Mouse (Mus musculus) urinary bladder, postnatal 4 days (tissue): ENCODE data around the gene Fndc3a.

Experiments
- DNase-seq, 2 experiments: peaks; one replicate each; pipeline ENCODE4 v3.0.0; 2021 to 2022; ENCODE audit warnings: low spot score in 2 of 2

The Fndc3a gene

DNA sequence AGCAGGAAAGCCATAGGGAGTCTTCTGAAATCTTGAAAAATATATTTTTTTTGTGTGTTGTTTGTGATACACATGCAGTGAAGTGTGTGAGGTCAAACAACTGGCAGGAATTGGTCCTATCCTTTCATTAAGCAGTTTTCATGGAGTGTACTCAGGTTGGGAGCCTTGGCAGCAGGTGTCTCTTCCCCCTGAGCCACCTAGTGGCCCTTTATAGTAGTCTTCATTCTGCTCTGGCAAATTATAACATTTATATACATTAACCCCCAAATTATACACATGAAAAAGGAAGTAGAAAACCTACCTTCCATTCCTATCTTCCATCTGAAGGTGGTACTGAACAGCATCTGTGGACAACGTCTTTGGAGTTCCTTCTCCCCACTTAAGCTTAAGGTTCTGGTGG, 154.0 kb downstream of the Fndc3a start:
- no peak for DNase-seq

- DNase-seq, result no peak
Observed at GRCm38 (mm10) chr14:72536392-72537017, 173.3 kb downstream of the Fndc3a start.

DNA sequence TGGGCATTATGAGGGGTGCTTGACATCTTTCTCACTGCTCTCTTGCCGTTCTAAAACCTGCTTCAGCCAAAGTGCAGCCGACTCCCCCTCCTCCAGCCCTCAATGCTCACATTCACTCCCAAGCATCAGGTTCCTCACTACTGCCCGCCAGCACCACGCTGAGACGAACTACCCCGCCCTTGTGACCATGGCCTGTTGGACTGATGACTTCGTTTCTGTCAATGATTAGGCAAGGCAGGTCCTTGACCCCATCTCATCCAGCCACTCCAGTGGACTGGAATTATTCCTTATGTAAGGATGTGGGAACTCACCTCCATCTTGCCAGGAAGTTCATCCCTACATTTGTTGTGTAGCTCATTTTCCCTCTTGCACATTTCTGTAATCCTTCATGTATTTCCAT, 175.9 kb downstream of the Fndc3a start:
- no peak for DNase-seq

GRCm38 (mm10) chr14:72532028-72532917, 177.5 kb downstream of the Fndc3a start:
- no peak for DNase-seq

- no peak for DNase-seq
Observed at GRCm38 (mm10) chr14:72527126-72527525, 182.7 kb downstream of the Fndc3a start.

- no peak for DNase-seq
Observed at GRCm38 (mm10) chr14:72519561-72519960, 190.2 kb downstream of the Fndc3a start.

- no peak for DNase-seq
Observed at GRCm38 (mm10) chr14:72518786-72519185, 191.0 kb downstream of the Fndc3a start.

DNA sequence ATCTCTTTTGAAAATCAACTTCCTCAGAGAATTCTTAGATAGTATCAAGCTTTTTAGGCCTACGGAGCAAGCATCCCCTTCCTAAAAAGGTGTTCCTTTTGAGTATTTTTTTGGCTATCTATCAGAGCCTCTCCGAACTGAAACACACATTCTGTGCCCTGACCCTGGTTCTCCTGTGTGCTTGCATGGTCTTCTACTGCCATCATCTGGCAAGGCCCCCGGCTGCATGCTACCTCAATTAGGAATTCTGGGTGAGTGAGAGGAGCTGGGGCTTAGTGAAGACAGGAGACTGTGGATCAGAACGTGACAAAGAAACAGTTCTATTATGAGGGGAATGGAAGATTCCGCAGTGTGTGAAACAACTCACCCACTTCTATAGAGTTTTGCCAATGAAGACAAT, 193.4 kb downstream of the Fndc3a start:
- no peak for DNase-seq

DNA sequence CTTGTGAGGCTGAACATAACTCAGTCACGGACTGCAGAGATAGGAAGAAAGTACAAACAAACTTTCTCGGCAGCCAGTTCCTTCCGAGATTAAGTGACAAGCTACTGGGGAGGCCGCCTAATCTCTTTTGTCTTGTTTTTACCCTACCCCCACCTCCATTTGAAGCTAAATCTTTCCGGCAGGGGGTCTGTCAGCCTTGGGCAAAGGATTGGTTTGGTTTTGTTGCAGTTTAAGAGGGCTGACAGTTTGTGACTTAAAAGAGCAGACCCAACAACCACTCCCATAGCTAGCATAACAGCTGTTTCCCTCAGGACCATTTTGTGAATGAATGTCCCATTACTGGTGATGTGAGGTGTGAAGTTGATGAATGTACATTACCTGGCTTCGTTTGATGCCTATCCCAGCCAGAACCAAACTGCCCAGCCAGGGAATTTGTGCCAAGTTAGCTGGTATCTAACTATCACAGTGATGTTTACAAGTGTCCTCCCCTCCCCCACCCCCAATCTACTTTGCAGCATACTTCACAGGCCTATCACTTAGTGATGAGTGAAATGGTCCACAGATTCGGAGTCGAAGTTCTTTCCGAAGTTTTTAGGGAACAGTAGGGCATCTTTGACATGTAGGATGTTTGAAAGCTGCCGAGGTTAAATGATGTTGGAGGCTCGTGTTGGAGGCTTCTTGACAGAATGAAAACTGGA, 202.9 kb downstream of the Fndc3a start:
- DNase-seq, result no peak

DNA sequence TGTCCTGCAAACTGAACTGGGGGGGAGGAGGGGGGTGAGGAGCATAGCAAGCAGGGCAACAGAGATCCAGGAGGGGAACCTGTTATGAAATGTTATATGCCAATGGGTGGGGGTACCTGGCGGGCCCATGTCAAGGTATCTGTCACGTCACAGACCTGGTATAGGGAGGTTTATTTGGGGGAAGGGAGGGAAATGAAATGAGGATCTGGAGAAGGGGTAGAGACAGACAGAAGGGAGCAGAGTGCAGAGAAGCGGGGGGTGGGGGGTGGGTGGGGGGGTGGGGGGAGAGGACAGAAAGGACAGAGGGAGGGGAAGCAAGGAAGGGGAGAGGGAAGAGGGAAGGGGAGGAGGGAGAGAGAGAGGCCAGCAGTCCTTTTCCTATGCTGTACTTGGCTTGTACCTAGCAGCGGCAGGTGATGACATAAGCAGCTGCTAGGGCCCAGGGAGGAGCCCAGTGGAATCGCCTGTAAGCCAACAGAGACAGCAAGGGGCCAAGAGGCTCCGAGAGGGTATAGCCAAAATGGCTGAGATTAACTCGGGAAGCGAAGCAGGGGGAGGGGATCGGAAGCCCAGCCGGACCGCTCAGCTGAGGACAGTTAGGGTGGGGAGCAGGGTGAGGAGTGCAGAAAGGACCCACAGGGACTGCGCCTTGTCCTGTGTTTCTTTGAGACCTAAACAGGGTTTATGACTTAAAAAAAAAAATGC, 203.6 kb downstream of the Fndc3a start:
- DNase-seq, result no peak

GRCm38 (mm10) chr14:72504985-72505384, 204.8 kb downstream of the Fndc3a start:
- no peak for DNase-seq

- no peak for DNase-seq
Observed at GRCm38 (mm10) chr14:72503241-72503640, 206.6 kb downstream of the Fndc3a start.

DNA sequence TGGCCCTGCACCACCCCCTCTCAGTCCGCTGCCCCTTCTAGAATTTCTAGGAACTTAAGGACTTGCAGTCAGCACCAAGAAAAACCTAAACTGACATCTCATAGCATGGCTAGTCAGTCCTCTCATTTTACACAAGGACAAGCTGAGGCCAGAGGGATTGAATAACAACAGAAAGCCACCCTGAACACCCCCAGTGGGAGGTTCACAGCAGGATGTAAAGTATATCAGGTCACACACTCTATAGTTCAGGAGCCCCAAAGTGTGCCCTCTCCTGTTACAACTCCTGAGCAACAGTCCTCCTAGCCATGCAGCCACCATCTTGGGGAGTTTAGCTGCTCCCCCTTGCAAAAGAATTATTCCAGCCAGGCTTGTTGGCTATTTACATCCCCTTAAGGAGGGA, 216.0 kb downstream of the Fndc3a start:
- DNase-seq, result no peak

DNA sequence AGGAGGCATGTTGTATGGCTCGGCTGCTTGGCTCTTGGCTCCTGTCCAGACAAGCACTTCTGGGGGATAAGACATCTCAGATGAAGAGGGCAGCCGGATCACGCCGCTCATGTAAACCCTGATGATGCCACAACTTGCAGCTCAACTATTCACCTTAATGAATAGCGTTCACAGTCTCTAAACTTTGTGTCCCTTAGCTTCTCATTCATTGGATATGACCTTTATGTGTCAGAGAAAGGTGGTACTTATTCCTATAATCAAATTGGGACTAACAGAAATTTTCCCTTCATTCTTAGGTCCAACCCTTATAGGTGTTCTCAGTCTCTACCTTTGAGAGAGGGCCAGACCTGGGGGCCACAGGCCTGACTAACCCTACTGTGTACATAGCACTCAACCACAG, 218.1 kb downstream of the Fndc3a start, which contains the start of gene Gm9195:
Gm9195 (minus strand) TSS at position 101 of the 400 bp plus-strand sequence.
- DNase-seq, result no peak

DNA sequence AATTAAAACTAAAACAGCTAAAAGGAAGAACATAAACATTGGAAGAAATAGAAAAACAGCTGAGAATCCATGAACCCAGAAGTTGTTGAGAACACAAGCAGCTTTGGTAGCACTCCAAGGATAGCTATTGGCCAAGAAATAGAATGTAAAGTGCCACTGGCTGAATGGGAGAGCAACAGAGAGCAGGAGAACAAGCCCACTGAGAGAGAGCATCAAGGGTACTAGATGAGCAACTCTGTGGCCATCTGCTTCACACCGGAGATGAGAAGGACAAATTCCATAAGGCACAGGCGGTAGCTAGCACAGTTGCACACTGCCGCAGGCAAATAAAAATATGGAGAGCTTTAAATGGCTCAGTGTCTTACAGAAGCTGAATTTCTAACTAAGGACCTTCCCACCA, 219.4 kb downstream of the Fndc3a start:
- DNase-seq, result no peak
